Mouse (Mus musculus) lung, embryonic 14.5 days (tissue): ENCODE results near the gene Kidins220. TPM values are rescaled to one million over a fixed set of nuclear protein-coding genes. Genes with fewer than 3 reads are reported as not detected.

Experiments
- ATAC-seq: fragments of 200-750 bp; cut with Nextera tagmentation; 2 replicates; pipeline ENCODE4 v1.8.0; 2017; ENCODE audit warnings: mild to moderate bottlenecking, moderate TSS enrichment, moderate library complexity; ENCODE audit not compliant: insufficient read depth
- DNase-seq: peaks from one replicate; pipeline ENCODE4 v3.0.0-alpha.2; 2015
- H3K27ac ChIP-seq: fragments of 300-500 bp; sonication (generic); 2 replicates; pipeline ENCODE4 v1.5.1; 2014; ENCODE audit warnings: low read depth, mild to moderate bottlenecking, moderate library complexity
- H3K27me3 ChIP-seq: fragments of 300-500 bp; sonication (generic); 2 replicates; pipeline ENCODE4 v1.6.1; 2014; ENCODE audit warnings: low read length, control low read depth; ENCODE audit not compliant: insufficient read depth
- H3K36me3 ChIP-seq: fragments of 300-500 bp; sonication (generic); 2 replicates; pipeline ENCODE4 v1.6.1; 2014; ENCODE audit warnings: control low read depth; ENCODE audit not compliant: insufficient read depth
- H3K4me1 ChIP-seq: fragments of 300-500 bp; sonication (generic); 2 replicates; pipeline ENCODE4 v1.6.1; 2014; ENCODE audit warnings: antibody characterized with exemption, control low read depth; ENCODE audit not compliant: insufficient read depth
- H3K4me2 ChIP-seq: fragments of 300-500 bp; sonication (generic); 2 replicates; pipeline ENCODE4 v1.6.1; 2014; ENCODE audit warnings: mild to moderate bottlenecking
- H3K4me3 ChIP-seq: fragments of 300-500 bp; sonication (generic); 2 replicates; pipeline ENCODE4 v1.5.1; 2014; ENCODE audit warnings: low read depth, low read length
- H3K9ac ChIP-seq: fragments of 300-500 bp; sonication (generic); 2 replicates; pipeline ENCODE4 v1.6.1; 2014
- H3K9me3 ChIP-seq: fragments of 300-500 bp; sonication (generic); 2 replicates; pipeline ENCODE4 v1.6.1; 2016; ENCODE audit warnings: low read depth, low read length, control low read depth
- CTCF ChIP-seq: IDR thresholded peaks from 2 replicates; pipeline ENCODE4 v1.5.1; 2016; ENCODE audit warnings: antibody characterized with exemption, low read depth
- WGBS: fragments of 180-500 bp; shearing (Covaris S2); extraction: QIAGEN DNeasy Blood & Tissue Kit; methylation state at CpG from one replicate; pipeline ENCODE4 v1.1.7; 2014; 5-methylcytosine and 5-hydroxymethylcytosine counted together
- polyA plus RNA-seq: library from polyadenylated mRNA; unstranded; fragments of >200 nt; fragmentation: Nextera tagmentation; extraction: Ambion mirVana; gene quantifications from 2 replicates; pipeline ENCODE4 v1.2.1, GENCODE M21; 2014

Gene Kidins220
- polyA plus RNA-seq, 1 experiment from 2014 or later, result 25.7 TPM

DNA sequence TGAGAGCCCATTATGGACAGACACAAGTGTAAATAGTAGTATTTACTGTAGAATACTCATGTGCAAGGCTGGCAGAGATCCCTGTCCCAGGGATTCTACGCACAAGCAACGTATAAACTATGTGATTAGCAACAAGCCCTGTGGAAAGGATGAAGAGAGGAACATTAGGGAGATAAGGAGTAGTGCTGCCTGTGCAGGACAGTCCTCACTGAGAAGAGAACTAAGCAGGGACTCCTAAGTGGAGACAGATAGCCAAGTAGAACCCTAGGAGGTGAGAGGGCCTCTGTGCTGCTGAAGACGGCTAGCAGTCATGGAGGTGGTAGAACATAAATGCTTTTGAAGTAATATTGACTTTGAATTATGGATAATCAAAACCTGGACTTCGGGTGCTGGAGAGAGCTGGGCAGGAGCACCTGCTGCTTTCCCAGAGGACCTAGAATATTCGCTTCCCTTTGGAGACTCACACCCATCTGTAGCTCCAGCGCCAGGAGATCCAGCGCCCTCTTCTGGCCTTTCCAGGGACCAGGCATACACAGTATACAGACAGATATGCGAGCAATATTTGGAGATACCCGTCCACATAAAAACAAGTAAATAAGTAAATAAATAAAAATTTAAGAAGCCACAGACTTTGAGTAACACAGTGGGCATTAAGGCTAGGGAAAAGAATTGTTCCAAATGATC, 50.3 kb downstream of the Kidins220 start:
- Histone ChIP-seq H3K27ac (no peak overlapping the region), H3K4me1 (no peaks in the 10 kb centered on the region), H3K9me3 (no peaks in the 10 kb centered on the region), H3K36me3 (peaks cover 11% of the 10 kb centered on the region), H3K27me3 (no peaks in the 10 kb centered on the region), H3K4me3 (no peak overlapping the region), H3K9ac (no peak overlapping the region), H3K4me2 (no peak overlapping the region)
- DNase-seq (no peak), ATAC-seq (no peak)
- peak; percentile 15; the same call in 1 of the 2 replicates for TF ChIP-seq CTCF
- 57% methylated on average over 9 of the region's 9 CpGs for WGBS

DNA sequence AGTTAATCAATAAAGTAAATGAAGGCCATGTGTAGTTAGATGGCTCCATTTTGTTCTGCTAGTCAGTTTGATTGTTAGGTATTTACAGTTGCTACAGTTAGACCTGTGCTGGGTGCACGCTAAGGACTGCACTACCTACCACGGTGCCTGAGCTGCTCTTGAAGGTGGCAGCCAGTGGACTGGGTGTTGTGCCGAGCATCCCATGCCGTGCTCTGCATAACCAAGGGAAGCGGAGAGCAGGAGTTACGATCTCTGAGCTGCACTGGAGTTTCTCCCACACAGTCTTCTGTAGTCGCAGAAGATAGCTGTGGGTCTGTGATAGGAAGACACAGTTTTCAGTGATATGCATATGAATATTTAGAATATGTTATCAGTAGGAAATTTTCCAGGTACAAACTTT, 51.6 kb downstream of the Kidins220 start:
- WGBS, result 84% methylated on average over 7 of the region's 7 CpGs
- ATAC-seq, result no peak
- H3K27me3 ChIP-seq, result no peaks in the 10 kb centered on the region
- H3K4me2 ChIP-seq, result no peak overlapping the region
- H3K4me1 ChIP-seq, result no peaks in the 10 kb centered on the region
- peaks cover 10% of the 10 kb centered on the region for H3K36me3 ChIP-seq
- no peak overlapping the region for H3K27ac ChIP-seq
- H3K4me3 ChIP-seq, result no peak overlapping the region
- no peak overlapping the region for H3K9ac ChIP-seq
- TF ChIP-seq CTCF, result no peak
- DNase-seq, result no peak
- H3K9me3 ChIP-seq, result no peaks in the 10 kb centered on the region

DNA sequence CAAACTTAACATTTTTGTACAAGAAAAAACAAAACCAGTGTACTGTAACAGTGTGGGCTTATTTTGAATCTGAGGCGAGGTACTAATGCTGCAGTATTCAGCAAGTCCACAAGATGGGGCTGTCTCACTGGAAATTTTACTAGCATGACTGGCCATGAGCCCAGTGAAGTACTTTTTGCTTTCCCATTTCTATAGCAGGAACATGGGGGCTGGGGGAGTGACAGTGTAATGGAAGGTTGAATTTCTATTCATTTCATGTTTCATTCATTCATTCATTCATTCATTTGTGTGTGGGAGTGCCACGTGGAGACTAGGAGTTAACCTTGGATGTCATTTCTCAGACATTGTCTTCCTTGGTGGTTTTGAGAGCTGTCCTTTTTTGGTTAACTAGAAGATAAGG, 52.7 kb downstream of the Kidins220 start:
- Histone ChIP-seq H3K4me3 (no peak overlapping the region), H3K9ac (no peak overlapping the region), H3K27me3 (no peaks in the 10 kb centered on the region), H3K4me2 (no peak overlapping the region), H3K4me1 (no peaks in the 10 kb centered on the region), H3K27ac (no peak overlapping the region), H3K36me3 (peaks cover 10% of the 10 kb centered on the region), H3K9me3 (no peaks in the 10 kb centered on the region)
- peak; percentile 89 for TF ChIP-seq CTCF
- 25% methylated on average over 2 of the region's 2 CpGs for WGBS
- ATAC-seq, result peak; percentile 21; the same call in 1 of the 2 replicates
- DNase-seq, result peak; percentile 89

DNA sequence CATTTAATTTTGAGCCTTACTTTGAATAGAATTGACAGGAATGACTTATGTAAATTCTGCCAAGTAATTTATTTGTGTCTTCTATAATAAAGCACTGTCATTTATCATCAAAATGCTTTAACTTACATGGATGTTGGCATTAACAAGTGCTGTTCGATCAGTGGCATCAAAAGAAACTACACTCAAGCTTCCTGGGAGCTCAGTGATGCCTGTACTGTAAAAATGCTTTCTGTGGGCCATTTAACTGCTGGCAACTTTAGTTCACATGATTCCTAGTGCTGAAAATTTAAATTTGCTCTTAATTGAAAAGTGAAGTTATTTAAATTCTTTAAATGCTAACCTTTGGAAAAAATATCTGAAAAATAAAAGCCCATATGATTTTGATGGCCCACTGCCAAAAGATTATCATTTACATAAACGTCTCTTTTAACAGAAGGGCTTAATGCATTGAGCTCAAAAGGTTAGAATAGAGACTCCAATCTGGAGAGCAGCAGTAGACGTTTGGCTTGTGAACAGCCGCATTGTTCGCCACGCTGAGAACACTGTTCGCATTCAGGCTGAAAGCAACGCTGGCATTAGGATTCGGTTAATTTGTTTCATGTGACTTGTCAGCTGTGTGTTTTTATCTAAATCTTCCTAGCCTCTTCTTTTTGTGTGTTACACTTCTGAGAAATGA, 59.1 kb downstream of the Kidins220 start:
- Histone ChIP-seq H3K4me2 (peak overlapping the region; percentile 43), H3K4me3 (no peak overlapping the region), H3K27ac (peak overlapping the region; percentile 65; the same call in 1 of the 2 replicates), H3K9ac (no peak overlapping the region), H3K4me1 (peaks cover 7% of the 10 kb centered on the region; the same call in 1 of the 2 replicates), H3K36me3 (peaks cover 19% of the 10 kb centered on the region), H3K27me3 (no peaks in the 10 kb centered on the region), H3K9me3 (no peaks in the 10 kb centered on the region)
- TF ChIP-seq CTCF, result no peak
- ATAC-seq, result no peak
- 22% methylated on average over 9 of the region's 9 CpGs for WGBS
- DNase-seq, result peak; percentile 72

DNA sequence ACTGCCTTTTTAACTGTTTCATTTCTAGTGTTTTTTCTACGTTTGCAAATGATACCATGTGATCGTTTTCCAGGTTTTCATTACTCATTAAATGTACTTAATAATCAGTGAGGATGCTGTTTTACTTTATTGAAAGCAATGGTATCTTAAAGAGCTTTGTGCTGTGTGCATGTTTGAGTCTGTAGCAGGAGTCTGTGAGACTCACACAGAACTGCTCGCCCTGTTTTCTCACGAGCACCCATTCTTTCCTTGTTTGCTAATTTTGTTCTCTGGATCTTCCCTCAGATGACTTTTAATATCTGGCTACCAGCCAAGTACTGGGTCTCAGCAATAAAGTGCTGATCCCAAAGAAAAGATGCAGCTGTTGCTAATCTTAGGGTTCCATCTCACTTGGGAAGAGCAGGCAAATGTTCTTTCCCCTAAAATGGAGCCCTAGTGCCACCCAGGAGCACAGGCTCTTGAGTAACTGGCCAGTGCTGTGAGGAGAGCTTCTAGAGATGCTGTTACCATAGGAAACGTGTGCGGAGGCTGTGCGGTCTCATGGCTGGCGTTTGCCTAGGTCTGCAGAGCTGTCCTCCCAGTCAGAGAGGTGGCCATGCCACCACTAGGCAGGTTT, 59.7 kb downstream of the Kidins220 start:
- ATAC-seq (peak; percentile 50; the same call in 1 of the 2 replicates), DNase-seq (peak; percentile 84)
- H3K36me3 ChIP-seq, result peaks cover 19% of the 10 kb centered on the region
- peak overlapping the region; percentile 43 for H3K4me2 ChIP-seq
- no peak for TF ChIP-seq CTCF
- peak overlapping the region; percentile 65; the same call in 1 of the 2 replicates for H3K27ac ChIP-seq
- H3K4me3 ChIP-seq, result no peak overlapping the region
- H3K27me3 ChIP-seq, result no peaks in the 10 kb centered on the region
- H3K9me3 ChIP-seq, result no peaks in the 10 kb centered on the region
- H3K4me1 ChIP-seq, result peaks cover 7% of the 10 kb centered on the region; the same call in 1 of the 2 replicates
- no peak overlapping the region for H3K9ac ChIP-seq
- 48% methylated on average over 8 of the region's 8 CpGs for WGBS

DNA sequence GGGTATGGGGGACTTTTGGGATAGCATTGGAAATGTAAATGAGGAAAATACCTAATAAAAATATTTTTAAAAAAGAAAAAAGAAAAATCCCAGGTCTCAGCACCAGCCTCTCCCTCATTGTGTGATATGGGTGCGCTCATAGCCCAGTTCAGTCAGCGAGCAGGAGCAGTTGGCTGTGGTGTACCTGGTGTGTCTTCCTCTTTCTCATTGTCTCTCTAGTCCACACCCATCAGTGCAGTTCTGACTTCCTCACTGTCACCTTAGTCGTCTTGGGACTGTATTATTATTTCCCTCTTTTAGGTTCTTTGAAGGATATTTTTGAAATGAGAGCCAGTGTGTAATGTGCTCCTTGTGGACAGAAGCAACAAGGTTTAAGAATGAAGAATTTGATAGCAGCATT, 61.3 kb downstream of the Kidins220 start:
- Histone ChIP-seq H3K9ac (no peak overlapping the region), H3K27ac (no peak overlapping the region), H3K27me3 (no peaks in the 10 kb centered on the region), H3K4me2 (no peak overlapping the region), H3K4me3 (no peak overlapping the region), H3K4me1 (peaks cover 7% of the 10 kb centered on the region; the same call in 1 of the 2 replicates), H3K9me3 (no peaks in the 10 kb centered on the region), H3K36me3 (peaks cover 12% of the 10 kb centered on the region)
- no peak for TF ChIP-seq CTCF
- no peak for ATAC-seq
- 92% methylated on average over 3 of the region's 3 CpGs for WGBS
- no peak for DNase-seq

DNA sequence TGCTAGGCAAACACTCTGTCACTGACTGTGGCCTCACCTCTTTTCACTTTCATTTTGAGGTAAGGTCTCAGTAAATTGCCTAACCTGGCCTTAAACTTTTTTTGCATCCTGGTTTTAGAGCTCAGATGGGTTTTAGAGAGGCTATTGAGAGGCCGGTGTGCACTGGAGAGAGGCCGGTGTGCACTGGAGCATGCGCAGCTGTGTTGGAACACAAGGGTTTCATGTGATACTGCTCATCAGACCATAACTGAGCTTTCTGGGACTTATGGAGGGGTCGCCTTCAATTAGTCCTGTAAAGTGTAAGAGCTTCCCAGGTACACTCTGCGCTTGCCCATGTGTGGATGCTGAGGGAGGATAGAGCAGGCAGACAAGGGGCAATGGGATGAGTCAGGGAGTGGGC, 62.5 kb downstream of the Kidins220 start:
- no peak overlapping the region for H3K4me2 ChIP-seq
- H3K27ac ChIP-seq, result peak overlapping the region; percentile 2; the same call in 1 of the 2 replicates
- TF ChIP-seq CTCF, result no peak
- 89% methylated on average over 5 of the region's 5 CpGs for WGBS
- H3K4me1 ChIP-seq, result peaks cover 7% of the 10 kb centered on the region; the same call in 1 of the 2 replicates
- H3K27me3 ChIP-seq, result no peaks in the 10 kb centered on the region
- ATAC-seq, result peak; percentile 45
- H3K9me3 ChIP-seq, result no peaks in the 10 kb centered on the region
- DNase-seq, result no peak
- no peak overlapping the region for H3K9ac ChIP-seq
- H3K36me3 ChIP-seq, result peaks cover 11% of the 10 kb centered on the region; the same call in 1 of the 2 replicates
- no peak overlapping the region for H3K4me3 ChIP-seq
